Mouse (Mus musculus): ENCODE data around the gene Apc2. TPM values are rescaled to one million over a fixed set of nuclear protein-coding genes. Genes with fewer than 3 reads are reported as not detected.
"Not testable (repeated sequence)": the region's sequence is repeated elsewhere in the genome, so short reads cannot be mapped to it uniquely, and the experiment has no call there.

Apc2 gene
- total and polyA plus RNA-seq, 3 experiments: 0.07 to 0.13 TPM; not detected in 1

- DNase-seq (ENCODE audit: extremely low read depth): peak; percentile 52
- Histone ChIP-seq H3K4me2 (ENCODE audit: insufficient read depth, low read depth, poor library complexity, severe bottlenecking) (0 out of 2 replicates have a peak overlapping the region, but pooled peaks have one; percentile 19), H3K9ac (ENCODE audit: insufficient read depth, low read depth) (no peak overlapping the region), H3K27me3 (replicated peaks) (no peaks in the 10 kb centered on the region), H3K4me1 (ENCODE audit: control insufficient read depth in 1 of 2, insufficient read depth in 2 of 2) (peaks cover 4 to 34% of the 10 kb centered on the region in 2 experiments), H3K79me2 (replicated peaks; ENCODE audit: control insufficient read depth, extremely low read depth, insufficient read depth, poor library complexity, severe bottlenecking) (peaks cover 21% of the 10 kb centered on the region), H3K4me3 (replicated peaks in 1 of 3; ENCODE audit: low read depth in 2 of 3, low read length in 2 of 3, poor library complexity in 1 of 3) (no peak overlapping the region), H3K9me3 (replicated peaks; ENCODE audit: low read length) (no peaks in the 10 kb centered on the region), H3K36me3 (replicated peaks in 1 of 2; ENCODE audit: control insufficient read depth in 1 of 2, insufficient read depth in 1 of 2, low read length in 1 of 2) (peaks cover 24 to 50% of the 10 kb centered on the region in 2 experiments), H3K27ac (ENCODE audit: insufficient read depth, low read depth) (no peak overlapping the region)
- dilution Hi-C loops (cut with MboI; ENCODE audit: extremely low pct_ligation_motif_present, extremely low pct_unique_long_range_greater_than_20kb, low sequenced_read_pairs): no loop called here
- peak; percentile 64 for TF ChIP-seq RAD21 (IDR thresholded peaks at IDR 0.05; ENCODE audit: low read depth, low read length)
- peak; percentile 64 for TF ChIP-seq BHLHE40 (IDR thresholded peaks at IDR 0.05; ENCODE audit: low read depth, low read length)
- no peak for TF ChIP-seq ZC3H11A (IDR thresholded peaks at IDR 0.05; ENCODE audit: low read depth, low read length)
- TF ChIP-seq ELF1 (IDR thresholded peaks at IDR 0.05; ENCODE audit: low read depth, low read length): 0 out of 2 replicates have a peak, but pooled peaks have one; percentile 10
- TF ChIP-seq CTCF (conservative IDR thresholded peaks at IDR 0.05 in 1 of 2, IDR thresholded peaks at IDR 0.05 in 1 of 2; ENCODE audit: low read depth in 2 of 2, low read length in 2 of 2): peak in 1 of 2 experiments; percentile 66; a peak in 2 of 4 replicates
- TF ChIP-seq GABPA (IDR thresholded peaks at IDR 0.05; ENCODE audit: insufficient replicate concordance, low read depth, low read length): no peak
- peak; percentile 15; the same call in 1 of the 2 replicates for TF ChIP-seq MEF2A (IDR thresholded peaks at IDR 0.05; ENCODE audit: borderline replicate concordance, low read depth, low read length)
- TF ChIP-seq IRF4 (IDR thresholded peaks at IDR 0.05; ENCODE audit: low read depth, low read length): peak; percentile 29; the same call in 1 of the 2 replicates
- TF ChIP-seq SMC3 (IDR thresholded peaks at IDR 0.05; ENCODE audit: low read depth, low read length): peak; percentile 53
- in situ Hi-C loops (cut with MboI; ENCODE audit: low pct_ligation_motif_present, low pct_unique_long_range_greater_than_20kb, low sequenced_read_pairs): loop anchor here (5.0 kb wide), 1 partner anchor 71 kb away; the partner anchor contains the start of gene Efna2
Observed at GRCm38 (mm10) chr10:80247849-80248248, 47.9 kb upstream of the Apc2 start.

DNA sequence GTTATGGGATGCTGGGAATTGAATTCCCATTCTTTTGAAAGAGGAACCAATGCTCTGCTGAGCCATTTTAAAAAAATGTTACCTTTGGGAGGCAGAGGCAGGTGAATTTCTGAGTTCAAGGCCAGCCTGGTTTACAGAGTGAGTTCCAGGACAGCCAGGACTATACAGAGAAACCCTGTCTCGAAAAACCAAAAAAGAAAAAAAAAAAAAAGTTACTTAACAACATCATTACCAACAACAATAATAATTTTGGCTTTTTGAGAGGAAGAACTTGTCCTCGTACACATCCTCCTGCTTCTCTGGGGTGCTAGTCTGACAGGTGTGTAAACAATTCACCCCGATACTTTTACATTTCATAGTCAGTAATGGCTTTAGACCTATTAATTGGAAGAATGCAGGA is 47.3 kb upstream of the Apc2 start:
- Histone ChIP-seq H3K4me1 (ENCODE audit: control insufficient read depth in 1 of 2, insufficient read depth in 2 of 2) (peaks cover 4 to 34% of the 10 kb centered on the region in 2 experiments), H3K4me2 (ENCODE audit: insufficient read depth, low read depth, poor library complexity, severe bottlenecking) (peak overlapping the region; percentile 40), H3K79me2 (replicated peaks; ENCODE audit: control insufficient read depth, extremely low read depth, insufficient read depth, poor library complexity, severe bottlenecking) (peaks cover 21% of the 10 kb centered on the region), H3K36me3 (replicated peaks in 1 of 2; ENCODE audit: control insufficient read depth in 1 of 2, insufficient read depth in 1 of 2, low read length in 1 of 2) (peaks cover 23 to 50% of the 10 kb centered on the region in 2 experiments), H3K4me3 (replicated peaks in 1 of 3; ENCODE audit: low read depth in 2 of 3, low read length in 2 of 3, poor library complexity in 1 of 3) (peak overlapping the region; percentile 33 to 61 (median 56))
- in situ Hi-C loops (cut with MboI; ENCODE audit: low pct_ligation_motif_present, low pct_unique_long_range_greater_than_20kb, low sequenced_read_pairs): loop anchor here (5.0 kb wide), 1 partner anchor 71 kb away; the partner anchor contains the start of gene Efna2
- H3K27ac ChIP-seq (ENCODE audit: insufficient read depth, low read depth); dilution Hi-C loops (cut with MboI; ENCODE audit: extremely low pct_ligation_motif_present, extremely low pct_unique_long_range_greater_than_20kb, low sequenced_read_pairs); DNase-seq (ENCODE audit: extremely low read depth); H3K27me3 ChIP-seq (replicated peaks); H3K9me3 ChIP-seq (replicated peaks; ENCODE audit: low read length); H3K9ac ChIP-seq (ENCODE audit: insufficient read depth, low read depth): not testable (repeated sequence)
- TF ChIP-seq MXI1 (IDR thresholded peaks at IDR 0.05; ENCODE audit: low read depth, low read length): 0 out of 2 replicates have a peak, but pooled peaks have one; percentile 22
- peak; percentile 78 for TF ChIP-seq ZNF384 (IDR thresholded peaks at IDR 0.05; ENCODE audit: low read depth, low read length)
